Mouse (Mus musculus) testis, postnatal 14 days (tissue): ENCODE data around the gene Vmn1r225.
"Not testable (repeated sequence)": the region's sequence is repeated elsewhere in the genome, so short reads cannot be mapped to it uniquely, and the experiment has no call there.

Experiments used
- DNase-seq: peaks from one replicate; pipeline ENCODE4 v3.0.0; 2021; ENCODE audit warnings: low spot score

The Vmn1r225 gene

GRCm38 (mm10) chr17:20497858-20498257 lies at the start of gene Vmn1r225:
Vmn1r225 (plus strand) TSS chr17:20498158.
- no peak for DNase-seq

- DNase-seq = no peak
These were observed 24.6 kb upstream of the Vmn1r225 start for GRCm38 (mm10) chr17:20473311-20473710.

GRCm38 (mm10) chr17:20481231-20481630 lies 16.7 kb upstream of the Vmn1r225 start, which contains the start of gene Vmn2r108:
Vmn2r108 (minus strand) TSS chr17:20481331.
- DNase-seq = no peak

GRCm38 (mm10) chr17:20508247-20508646 lies 10.3 kb downstream of the Vmn1r225 start:
- DNase-seq = not testable (repeated sequence)
